Mouse (Mus musculus) gastrocnemius, postnatal 4 days (tissue): Measurements from ENCODE around the gene 4930522H14Rik. TPM values are rescaled to one million over a fixed set of nuclear protein-coding genes. Genes with fewer than 3 reads are reported as not detected.
A peak's percentile ranks its signal among the peaks of the same experiment; 100 is the strongest.

Experiments
- DNase-seq, 2 experiments: peaks; one replicate each; pipeline ENCODE4 v3.0.0; 2021 to 2022; ENCODE audit warnings: low spot score in 2 of 2, mixed read lengths in 2 of 2
- long read RNA-seq, 2 experiments: library from polyadenylated mRNA; stranded (forward); transcript quantifications; one replicate each; pipeline ENCODE4 v2.0.0; 2021
- total RNA-seq, 2 experiments: library from RNA; stranded (reverse); gene quantifications; 2 replicates each; pipeline ENCODE4 v1.2.3; 2021

The 4930522H14Rik gene
- not detected for total RNA-seq
- long read RNA-seq, experiment 1: 0 reads
- long read RNA-seq, experiment 2: 0 reads

DNA sequence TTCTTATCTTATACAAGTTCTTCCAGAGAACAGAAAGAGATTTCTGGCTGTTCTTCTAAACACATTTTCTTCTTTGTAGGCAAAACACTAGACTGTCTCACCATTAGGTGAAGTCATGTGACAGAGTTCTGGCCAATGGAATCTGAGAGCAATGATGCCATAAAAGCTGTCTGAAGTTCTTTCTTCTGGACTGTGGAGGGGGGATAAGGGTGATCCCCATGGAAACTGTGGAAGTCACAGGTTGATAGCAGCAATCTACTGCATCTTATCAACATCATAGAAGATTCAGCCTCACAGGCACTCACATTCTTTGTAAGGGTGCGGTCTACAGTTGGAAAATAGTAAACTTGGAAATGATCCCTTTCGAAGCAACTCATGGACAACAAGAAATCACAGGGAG lies at the start of gene 4930522H14Rik:
Gene 4930522H14Rik, minus strand, starts transcription at position 187 of the 400 bp plus-strand sequence.
- no peak for DNase-seq

- DNase-seq: no peak
Measured at GRCm38 (mm10) chr4:109578356-109578755, 47.3 kb upstream of the 4930522H14Rik start.

DNA sequence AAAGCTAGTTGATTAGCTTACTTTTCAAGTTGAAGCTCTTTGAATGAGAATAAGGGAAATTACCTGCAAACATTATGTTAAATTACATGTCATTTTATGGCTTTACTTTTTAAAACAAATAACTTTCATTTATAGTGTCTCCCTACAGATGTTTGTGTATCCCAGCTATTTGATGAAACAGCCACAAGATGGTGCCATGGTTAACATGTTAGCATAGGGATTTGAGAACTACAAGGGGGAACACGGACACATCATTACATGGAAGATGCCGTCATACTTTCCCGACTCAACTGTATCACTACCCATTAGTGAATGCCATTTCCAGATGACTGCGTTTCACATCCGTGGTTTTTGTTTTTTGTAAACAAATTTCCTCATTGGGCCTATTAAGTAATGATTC lies 45.8 kb upstream of the 4930522H14Rik start:
- DNase-seq: no peak

- DNase-seq: no peak
Measured at GRCm38 (mm10) chr4:109574845-109575244, 43.7 kb upstream of the 4930522H14Rik start.

GRCm38 (mm10) chr4:109574331-109574730 lies 43.2 kb upstream of the 4930522H14Rik start:
- peak in 1 of 2 experiments; percentile 55 for DNase-seq

GRCm38 (mm10) chr4:109572632-109573031 lies 41.5 kb upstream of the 4930522H14Rik start:
- no peak for DNase-seq

- no peak for DNase-seq
Measured at GRCm38 (mm10) chr4:109569421-109569820, 38.3 kb upstream of the 4930522H14Rik start.

GRCm38 (mm10) chr4:109568959-109569358 lies 37.9 kb upstream of the 4930522H14Rik start:
- no peak for DNase-seq

DNA sequence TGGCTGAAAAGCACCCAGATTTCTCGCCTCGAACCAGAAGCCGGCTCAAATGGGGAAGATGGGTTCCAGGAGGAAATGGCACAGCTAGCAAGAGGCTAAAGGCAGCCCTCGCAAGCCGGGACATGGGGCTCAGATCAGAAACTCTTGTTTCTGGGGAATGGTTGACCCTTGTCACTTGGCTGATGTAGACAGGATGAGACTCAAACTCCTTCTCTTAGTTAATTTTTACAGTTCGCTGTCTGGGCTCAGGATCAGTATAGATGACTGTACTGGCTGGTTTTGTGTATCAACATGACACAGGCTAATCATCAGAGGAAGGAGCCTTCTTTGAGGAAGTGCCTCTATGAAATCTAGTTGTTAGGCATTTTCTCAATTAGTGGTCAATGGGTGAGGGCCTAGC lies 33.6 kb upstream of the 4930522H14Rik start:
- DNase-seq: no peak

DNA sequence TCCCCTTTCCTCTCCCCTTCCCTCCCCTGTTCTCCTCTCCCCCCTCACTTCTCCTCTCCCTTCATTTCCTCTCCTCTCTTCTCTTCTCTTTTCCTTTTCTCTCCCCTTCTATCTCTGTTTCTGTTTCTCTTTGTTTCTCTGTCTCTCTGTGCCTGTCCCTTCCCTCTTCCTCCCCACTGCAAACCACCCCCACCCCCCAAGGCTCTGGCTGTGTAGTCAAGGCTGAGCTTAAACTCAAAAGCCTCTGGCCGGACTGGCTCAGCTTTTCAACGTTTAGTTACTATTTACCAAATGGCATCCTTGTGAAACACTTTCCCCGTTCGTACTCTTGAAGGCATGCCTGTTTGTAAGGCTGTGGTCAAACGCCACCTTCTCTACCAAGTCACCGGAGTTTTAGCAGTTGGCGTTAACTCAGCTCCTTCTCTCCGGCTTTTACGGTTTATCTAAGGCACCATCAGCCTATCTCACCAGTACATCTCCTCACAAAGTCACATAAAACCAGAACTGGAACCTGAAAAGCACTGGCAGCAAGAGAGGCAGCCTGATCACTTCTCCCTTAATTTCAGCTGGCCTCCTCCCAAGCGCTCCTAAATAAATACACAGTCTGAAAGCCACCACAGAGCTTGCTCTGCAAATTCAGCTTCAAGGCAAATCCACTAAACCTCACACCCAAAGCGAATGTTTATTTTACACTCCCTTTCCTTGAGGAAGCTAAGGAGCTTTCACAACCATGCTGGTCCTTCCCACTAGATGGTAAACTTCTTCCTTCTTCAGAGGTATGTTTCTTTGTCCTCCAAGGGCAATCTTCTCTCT lies 19.4 kb upstream of the 4930522H14Rik start:
- no peak for DNase-seq

DNA sequence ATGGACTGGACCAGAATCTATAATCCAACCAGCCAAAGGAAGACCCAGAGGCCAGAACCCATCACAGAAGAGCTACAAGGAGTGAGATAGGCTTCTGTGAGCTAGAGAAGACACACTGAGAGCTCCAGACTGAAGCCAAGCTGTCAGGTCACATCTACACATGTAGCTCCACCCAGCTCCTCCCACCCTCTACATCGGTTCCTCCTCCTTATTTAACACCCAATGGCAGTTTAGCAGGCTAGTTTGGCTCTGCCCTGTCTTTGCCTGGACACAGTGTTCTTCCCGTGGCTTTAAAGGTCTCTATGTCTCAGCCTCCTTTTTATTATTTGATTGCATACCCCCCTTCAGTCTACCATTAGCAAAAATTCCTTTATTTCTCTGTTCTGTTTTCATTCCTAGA lies 16.2 kb upstream of the 4930522H14Rik start:
- DNase-seq: no peak

GRCm38 (mm10) chr4:109546538-109546937 lies 15.4 kb upstream of the 4930522H14Rik start:
- DNase-seq: no peak

DNA sequence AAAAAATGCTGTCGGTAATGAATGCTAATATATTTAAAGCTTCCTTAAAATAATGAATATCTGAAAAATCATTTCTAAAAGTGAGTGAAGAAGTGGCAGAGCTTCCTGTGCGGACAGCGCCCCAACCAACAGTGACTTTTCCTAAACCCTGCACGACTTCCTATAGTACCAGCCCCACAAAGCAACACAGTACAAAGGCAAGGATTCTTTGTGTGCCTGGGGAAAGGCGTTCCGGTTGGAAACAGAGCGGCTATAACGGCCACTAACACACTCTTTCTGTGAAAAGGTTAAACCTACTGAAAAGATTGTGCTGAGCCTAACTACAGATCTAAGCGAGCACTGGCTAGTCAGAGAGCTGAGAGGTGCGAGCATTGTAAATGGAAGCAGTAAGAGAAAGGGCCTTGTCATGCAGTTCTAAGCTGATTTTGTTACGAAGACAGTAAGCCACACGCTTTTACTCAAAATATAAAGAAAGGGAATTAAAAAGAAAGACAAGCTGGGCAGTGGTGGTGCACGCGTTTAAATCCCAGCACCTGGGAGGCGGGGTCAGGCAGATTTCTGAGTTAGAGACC lies 766 bp downstream of the 4930522H14Rik start:
- DNase-seq: no peak

DNA sequence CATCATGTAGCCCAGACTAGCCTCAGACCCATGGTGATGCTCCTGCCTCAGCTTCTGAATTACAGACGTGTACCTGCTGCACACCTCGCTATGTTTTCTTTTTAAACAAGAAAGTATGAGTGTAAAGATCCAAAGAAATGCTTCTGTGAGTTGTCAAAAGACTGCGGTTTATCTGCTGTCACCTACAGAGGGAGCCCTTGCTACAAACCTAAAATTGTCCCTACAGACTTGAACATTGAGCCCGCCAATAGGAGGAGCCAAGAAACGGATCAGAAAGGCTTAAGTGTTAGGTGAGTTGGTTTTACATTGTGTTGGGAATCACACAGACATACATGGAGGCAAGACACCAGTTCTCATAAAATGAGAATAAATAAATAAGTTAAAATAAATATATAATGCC lies 26.2 kb downstream of the 4930522H14Rik start:
- DNase-seq: peak in 1 of 2 experiments; percentile 35

DNA sequence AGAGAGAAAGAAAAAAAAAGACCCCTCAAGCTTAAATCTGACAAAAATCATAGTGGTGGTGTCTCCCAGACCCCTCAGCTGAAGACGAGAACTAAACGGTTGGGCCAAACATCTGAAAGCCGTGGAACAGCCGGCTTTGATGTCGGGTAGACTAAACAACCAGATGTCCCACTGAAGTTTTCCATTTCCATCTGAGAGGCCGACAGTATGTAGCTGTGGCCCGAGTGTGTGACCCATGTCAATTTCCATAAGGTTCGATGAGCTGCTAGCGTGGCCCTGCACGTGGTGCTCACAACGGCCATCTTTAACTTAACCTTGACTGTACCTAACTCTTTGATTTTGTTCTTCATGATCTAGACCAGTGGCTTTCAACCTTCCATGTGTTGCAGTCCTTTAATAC lies 32.6 kb downstream of the 4930522H14Rik start:
- DNase-seq: no peak

DNA sequence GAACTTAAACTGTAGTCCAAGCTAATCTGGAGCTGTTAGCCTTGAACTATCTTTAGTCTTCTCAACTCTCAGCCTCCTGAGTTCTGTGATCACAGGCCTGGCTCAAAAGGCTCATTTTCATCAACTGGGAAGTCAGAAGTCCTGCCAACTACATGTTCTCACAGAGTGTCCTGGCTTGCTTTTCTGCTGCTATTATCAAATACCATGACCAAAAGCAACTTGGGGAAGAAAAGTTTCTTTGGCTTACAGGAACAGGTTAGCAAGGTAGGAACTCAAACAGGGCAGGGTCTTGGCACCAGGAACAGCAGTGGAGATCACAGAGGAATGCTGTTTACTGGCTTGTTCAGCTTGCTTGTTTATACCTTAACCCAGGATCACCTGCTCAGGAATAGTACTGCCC lies 37.5 kb downstream of the 4930522H14Rik start:
- no peak for DNase-seq

GRCm38 (mm10) chr4:109488812-109489211 lies 42.3 kb downstream of the 4930522H14Rik start:
- DNase-seq: no peak

DNA sequence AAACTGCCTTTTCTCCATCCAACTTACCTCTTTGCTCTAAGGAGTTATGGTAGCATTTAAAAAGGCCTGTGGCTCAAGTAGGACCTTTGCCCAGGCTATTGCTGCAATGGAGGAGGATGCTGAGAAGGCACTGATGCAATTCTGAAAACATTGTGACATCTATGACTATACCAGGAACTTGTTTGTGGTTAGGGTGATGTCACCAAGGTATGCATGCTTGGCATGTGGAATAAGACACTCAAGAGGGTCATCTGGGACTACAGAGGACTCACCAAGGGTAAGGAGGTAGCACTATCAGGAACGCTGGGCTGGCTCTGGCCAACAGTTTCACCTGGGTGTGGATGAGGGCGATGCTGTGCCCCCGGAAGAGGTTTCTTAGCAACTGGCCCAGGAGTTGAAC lies 46.5 kb downstream of the 4930522H14Rik start, which contains the start of gene Rnf11:
Gene Rnf11, minus strand, starts transcription at position 108 of the 400 bp plus-strand sequence.
- DNase-seq: no peak

DNA sequence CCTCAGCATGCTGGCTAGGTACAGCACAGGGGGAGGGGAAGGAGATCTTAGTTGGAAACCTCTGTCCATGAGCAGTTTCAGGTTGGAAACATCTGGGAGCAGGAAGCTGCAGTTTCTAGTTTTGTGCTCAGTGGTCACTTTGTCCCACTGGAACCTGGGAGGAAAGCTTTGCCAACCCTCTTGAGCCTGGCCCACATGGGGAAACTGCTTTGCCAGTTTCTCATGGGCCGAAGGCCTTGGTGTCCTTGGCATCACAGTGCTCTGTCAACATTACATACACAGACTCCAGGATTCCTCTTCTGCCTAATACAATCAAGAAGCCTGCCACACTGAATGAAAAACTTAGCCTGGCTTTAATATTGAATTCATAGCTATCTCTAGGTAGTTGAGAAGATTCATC lies 48.4 kb downstream of the 4930522H14Rik start:
- no peak for DNase-seq

- no peak for DNase-seq
Measured at GRCm38 (mm10) chr4:109481424-109481823, 49.7 kb downstream of the 4930522H14Rik start.

- no peak for DNase-seq
Measured at GRCm38 (mm10) chr4:109477454-109477853, 53.6 kb downstream of the 4930522H14Rik start.

DNA sequence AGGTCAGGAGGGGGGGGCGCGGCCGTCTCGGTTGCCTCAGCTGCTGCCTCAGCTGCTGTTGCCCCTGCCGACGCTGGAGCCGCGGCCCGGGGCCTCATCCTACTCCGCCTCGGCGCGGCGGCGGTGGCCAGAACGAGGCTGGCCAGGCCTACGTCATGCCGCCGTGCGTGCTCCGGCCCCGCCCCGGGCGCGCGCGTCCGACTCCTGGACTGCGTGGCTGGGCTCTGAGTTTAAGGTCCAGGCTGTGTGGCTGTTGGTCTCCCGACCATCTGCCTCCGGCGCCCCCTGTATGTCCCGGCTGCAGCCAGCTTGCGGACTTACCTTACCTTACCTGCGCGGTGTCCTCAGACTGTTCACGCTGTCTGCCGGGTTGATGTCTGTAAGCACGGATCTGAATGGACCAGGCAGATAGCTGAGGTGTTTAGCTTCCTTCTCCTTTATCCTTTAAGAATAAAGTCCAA lies 54.5 kb downstream of the 4930522H14Rik start:
- DNase-seq: peak; percentile 91 to 93
